Mouse (Mus musculus) heart, adult 2 months (tissue): ENCODE data around the gene Trcg1.

ENCODE experiments used
- CTCF ChIP-seq: fragments of 200-600 bp; IDR thresholded peaks from 2 replicates; pipeline ENCODE4 v1.8.1; 2022; ENCODE audit warnings: antibody characterized with exemption, mild to moderate bottlenecking, moderate library complexity
- EP300 ChIP-seq: fragments of 200-500 bp; IDR thresholded peaks from 2 replicates; pipeline ENCODE4 v1.6.1; 2011; ENCODE audit warnings: low read depth, low read length, control low read depth; ENCODE audit not compliant: insufficient read depth
- POLR2A ChIP-seq: fragments of 200-500 bp; IDR thresholded peaks from 2 replicates; pipeline ENCODE4 v1.6.1; 2011; ENCODE audit warnings: mild to moderate bottlenecking, low read depth, low read length, control low read depth; ENCODE audit not compliant: insufficient read depth

- TF ChIP-seq POLR2A = no peak
- no peak for TF ChIP-seq CTCF
- TF ChIP-seq EP300 = no peak
Measured at GRCm38 (mm10) chr9:57262795-57263684, 26.7 kb downstream of the Trcg1 start.
